Mouse (Mus musculus) ES-Bruce4 (cell line): ENCODE data around the gene Clec2g. TPM values are rescaled to one million over a fixed set of nuclear protein-coding genes. Genes with fewer than 3 reads are reported as not detected.
"Not testable (repeated sequence)": the region's sequence is repeated elsewhere in the genome, so short reads cannot be mapped to it uniquely, and the experiment has no call there.

Experiments
- H3K27ac ChIP-seq: 2 replicates; pipeline ENCODE4 v1.5.1; 2012; ENCODE audit warnings: low read length, inconsistent platforms; ENCODE audit not compliant: insufficient read depth
- H3K27me3 ChIP-seq: 2 replicates; pipeline ENCODE4 v1.6.1; 2012; ENCODE audit warnings: mild to moderate bottlenecking, low read length, inconsistent platforms; ENCODE audit not compliant: control insufficient read depth, poor library complexity, insufficient read depth, severe bottlenecking
- H3K36me3 ChIP-seq: 2 replicates; pipeline ENCODE4 v1.6.1; 2012; ENCODE audit warnings: inconsistent platforms, mild to moderate bottlenecking, low read length, moderate library complexity; ENCODE audit not compliant: control insufficient read depth, poor library complexity, insufficient read depth, severe bottlenecking
- H3K4me1 ChIP-seq: one replicate; pipeline ENCODE4 v1.8.1; 2011; ENCODE audit warnings: low read length; ENCODE audit not compliant: control insufficient read depth, insufficient read depth
- H3K4me3 ChIP-seq: 2 replicates; pipeline ENCODE4 v1.5.1; 2011; ENCODE audit warnings: low read depth, mild to moderate bottlenecking, low read length
- H3K9ac ChIP-seq: 2 replicates; pipeline ENCODE4 v1.6.1; 2012; ENCODE audit warnings: low read depth, mild to moderate bottlenecking, inconsistent platforms; ENCODE audit not compliant: poor library complexity, severe bottlenecking
- H3K9me3 ChIP-seq: replicated peaks from 2 replicates; pipeline ENCODE4 v1.6.1; 2012; ENCODE audit warnings: mild to moderate bottlenecking, low read length, inconsistent platforms; ENCODE audit not compliant: control insufficient read depth, poor library complexity, insufficient read depth, severe bottlenecking
- CTCF ChIP-seq: IDR thresholded peaks from one replicate; pipeline ENCODE4 v1.8.1; 2011; ENCODE audit warnings: low read depth, low read length
- EP300 ChIP-seq: IDR thresholded peaks from 2 replicates; pipeline ENCODE4 v1.6.1; 2011; ENCODE audit warnings: low read depth, low read length; ENCODE audit not compliant: insufficient read depth
- POLR2A ChIP-seq: IDR thresholded peaks from one replicate; pipeline ENCODE4 v1.8.1; 2011; ENCODE audit warnings: low read length; ENCODE audit not compliant: insufficient read depth
- polyA plus RNA-seq: library from polyadenylated mRNA; stranded (reverse); fragments of >200 nt; gene quantifications from 2 replicates; pipeline ENCODE4 v1.2.4, GENCODE M21; 2011; ENCODE audit warnings: low read depth; ENCODE audit not compliant: missing spikeins, insufficient read depth, insufficient read length

Gene Clec2g
- polyA plus RNA-seq, 1 experiment, result not detected

DNA sequence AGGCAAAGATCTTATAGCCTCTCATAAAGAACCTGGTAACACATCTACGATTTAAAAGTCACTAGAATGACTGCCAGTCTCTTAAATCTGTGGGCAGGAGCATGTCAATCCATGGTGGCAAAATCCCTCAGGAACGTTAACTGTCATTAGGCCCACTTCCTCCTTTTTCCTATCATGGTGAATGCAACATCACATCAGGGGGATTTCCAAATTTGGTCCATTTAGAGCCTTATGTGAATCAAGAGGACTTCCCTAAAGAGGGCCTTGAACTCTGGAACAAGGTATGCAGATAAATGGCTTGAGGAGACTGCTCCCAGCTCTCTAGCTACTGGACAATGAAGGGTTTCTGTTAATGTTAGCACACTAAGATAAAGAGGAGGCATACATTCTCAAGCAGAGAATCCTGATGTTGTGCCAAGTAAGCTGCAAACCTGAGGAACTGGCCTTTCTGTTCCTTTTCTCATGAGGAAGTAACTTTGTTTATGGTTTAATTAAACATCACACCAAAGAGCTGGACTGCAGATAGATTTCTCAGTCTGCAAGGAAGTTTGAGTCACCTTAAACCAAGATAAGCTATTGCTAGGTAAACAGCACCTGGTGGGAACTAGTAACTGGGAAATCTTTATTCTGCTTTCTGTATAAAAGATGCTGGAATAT is 20.5 kb upstream of the Clec2g start:
- Histone ChIP-seq H3K4me3 (no peak overlapping the region), H3K4me1 (no peaks in the 10 kb centered on the region), H3K27ac (no peak overlapping the region), H3K9ac (no peak overlapping the region), H3K9me3 (peaks cover 13% of the 10 kb centered on the region), H3K36me3 (no peaks in the 10 kb centered on the region), H3K27me3 (no peaks in the 10 kb centered on the region)
- TF ChIP-seq CTCF (no peak), EP300 (no peak), POLR2A (no peak)

DNA sequence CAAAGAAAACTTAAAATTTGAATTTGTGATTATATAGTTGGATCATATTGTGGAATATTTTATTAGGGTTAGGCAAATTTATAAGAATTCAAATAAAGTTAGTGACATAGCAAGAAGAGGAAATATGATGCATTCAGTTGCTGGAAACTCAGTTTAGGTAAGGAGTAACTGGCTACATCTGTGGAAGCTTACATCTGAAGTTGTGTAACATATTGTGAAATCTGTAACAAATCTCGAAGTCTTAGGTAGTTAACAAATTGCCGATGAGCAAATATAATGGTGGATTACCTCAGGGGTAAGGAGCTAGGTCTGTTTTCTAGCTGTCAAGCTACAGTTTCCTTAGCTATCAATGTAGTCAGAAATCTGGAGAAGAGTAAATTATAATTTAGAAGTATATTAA is 16.9 kb upstream of the Clec2g start:
- Histone ChIP-seq H3K4me1 (no peaks in the 10 kb centered on the region), H3K9ac (no peak overlapping the region), H3K27me3 (no peaks in the 10 kb centered on the region), H3K27ac (no peak overlapping the region), H3K4me3 (no peak overlapping the region), H3K36me3 (no peaks in the 10 kb centered on the region), H3K9me3 (peaks cover 30% of the 10 kb centered on the region)
- TF ChIP-seq POLR2A (no peak), CTCF (no peak), EP300 (no peak)

DNA sequence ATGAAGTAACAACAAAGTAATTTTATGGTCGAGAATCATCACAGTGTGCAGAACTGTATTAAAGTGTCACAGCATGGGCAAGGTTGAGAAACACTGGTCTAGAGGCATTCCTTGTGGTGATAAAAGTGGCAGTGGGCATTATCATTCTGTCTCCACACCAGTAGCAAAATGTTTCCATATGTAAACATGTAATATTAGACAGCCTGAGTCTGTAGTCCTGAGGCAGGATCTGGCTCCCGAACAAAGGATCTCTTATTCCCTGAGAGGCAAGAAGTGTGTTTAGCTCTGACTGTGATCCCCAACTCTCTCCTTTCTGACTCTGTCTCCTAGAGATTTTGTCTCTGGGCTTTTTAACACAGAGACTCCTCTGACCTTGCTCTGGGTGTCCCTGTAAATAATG is 1.1 kb upstream of the Clec2g start:
- Histone ChIP-seq H3K27ac (no peak overlapping the region), H3K9ac (no peak overlapping the region), H3K4me1 (no peaks in the 10 kb centered on the region), H3K4me3 (no peak overlapping the region), H3K9me3 (peaks cover 21% of the 10 kb centered on the region), H3K27me3 (no peaks in the 10 kb centered on the region), H3K36me3 (no peaks in the 10 kb centered on the region)
- TF ChIP-seq POLR2A (no peak), EP300 (no peak), CTCF (no peak)

DNA sequence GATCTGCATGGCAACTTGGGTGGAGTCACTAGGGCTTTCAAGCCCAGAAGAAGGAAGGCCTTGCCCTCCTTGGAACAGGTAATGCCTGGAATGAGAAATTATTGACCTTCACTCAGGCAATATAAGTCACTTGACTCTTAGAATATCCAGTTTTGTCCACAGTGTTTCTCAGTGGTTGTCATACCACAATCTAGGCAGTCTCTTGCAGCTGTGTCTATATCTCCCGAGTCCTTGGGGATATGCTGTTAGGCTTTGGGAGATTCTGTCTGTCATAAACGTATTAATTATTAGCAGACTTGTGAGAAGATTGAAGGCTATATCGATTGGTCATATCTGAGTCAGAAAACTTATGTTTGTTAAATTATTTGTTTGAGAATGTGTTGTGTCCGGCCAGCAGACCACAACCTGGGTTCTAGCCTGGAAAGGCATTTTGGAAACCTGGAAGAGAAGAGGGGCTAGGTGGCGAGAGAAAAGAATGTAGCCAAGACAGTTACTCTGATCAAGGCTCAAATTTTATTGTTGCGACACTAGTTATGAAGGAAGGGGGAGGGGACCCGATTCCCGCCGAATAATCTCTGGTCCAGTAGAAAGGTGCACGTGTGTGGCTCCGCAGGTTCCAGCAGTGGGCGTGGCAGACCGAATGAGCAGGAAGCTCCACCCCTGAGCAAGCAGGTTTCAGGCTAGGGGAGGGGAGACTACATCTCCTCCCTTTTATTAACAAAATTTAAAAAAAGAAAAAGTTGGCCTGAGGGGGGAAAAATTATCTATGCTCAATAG is 1.9 kb downstream of the Clec2g start:
- peaks cover 21% of the 10 kb centered on the region for H3K9me3 ChIP-seq
- H3K4me3 ChIP-seq, H3K36me3 ChIP-seq: not testable (repeated sequence)

DNA sequence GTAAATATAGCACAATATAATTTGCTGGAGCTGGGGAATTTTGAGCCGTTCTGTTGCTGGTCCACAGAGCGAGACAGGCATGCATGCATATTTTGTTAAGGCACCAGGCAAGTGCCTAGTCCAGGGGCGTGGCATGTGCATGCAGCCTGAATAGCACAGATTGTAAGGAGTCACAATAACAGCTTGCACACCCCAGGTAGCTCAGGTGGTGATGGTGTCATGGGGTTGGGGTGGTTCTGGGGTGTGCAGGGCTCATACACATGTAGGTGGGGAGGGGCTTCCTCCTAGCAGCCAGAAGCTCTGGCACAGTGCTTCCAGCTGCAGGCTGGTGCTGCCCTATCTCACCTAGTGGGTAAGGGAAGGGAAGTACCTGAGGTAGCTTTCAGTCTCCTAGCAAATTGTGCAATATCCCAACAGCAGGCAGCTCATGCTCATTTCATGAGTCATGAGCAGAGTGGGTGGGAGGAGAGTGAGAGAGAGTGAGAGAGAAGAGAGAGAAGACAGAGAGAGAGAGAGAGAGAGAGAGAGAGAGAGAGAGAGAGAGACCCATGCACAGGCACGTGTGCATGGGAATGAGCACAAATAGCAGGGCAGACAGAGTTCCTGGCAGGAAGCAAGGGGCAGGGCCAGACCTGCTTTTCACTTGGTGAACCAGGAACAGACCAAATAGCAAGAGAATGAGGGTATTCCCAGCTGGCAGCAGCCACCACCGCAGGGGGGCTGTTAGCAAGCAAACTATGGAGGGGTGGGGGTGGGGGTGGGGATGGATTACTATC is 7.7 kb downstream of the Clec2g start:
- Histone ChIP-seq H3K4me1 (no peaks in the 10 kb centered on the region), H3K9me3 (peaks cover 13% of the 10 kb centered on the region), H3K4me3 (no peak overlapping the region), H3K27me3 (no peaks in the 10 kb centered on the region), H3K9ac (no peak overlapping the region), H3K27ac (no peak overlapping the region), H3K36me3 (no peaks in the 10 kb centered on the region; the same call in 1 of the 2 replicates)
- TF ChIP-seq EP300 (no peak), CTCF (no peak), POLR2A (no peak)

More for the DNA sequence above, 1.9 kb downstream of the Clec2g start:
- H3K4me1 ChIP-seq, H3K27me3 ChIP-seq, H3K9ac ChIP-seq, H3K27ac ChIP-seq: not testable (repeated sequence)

DNA sequence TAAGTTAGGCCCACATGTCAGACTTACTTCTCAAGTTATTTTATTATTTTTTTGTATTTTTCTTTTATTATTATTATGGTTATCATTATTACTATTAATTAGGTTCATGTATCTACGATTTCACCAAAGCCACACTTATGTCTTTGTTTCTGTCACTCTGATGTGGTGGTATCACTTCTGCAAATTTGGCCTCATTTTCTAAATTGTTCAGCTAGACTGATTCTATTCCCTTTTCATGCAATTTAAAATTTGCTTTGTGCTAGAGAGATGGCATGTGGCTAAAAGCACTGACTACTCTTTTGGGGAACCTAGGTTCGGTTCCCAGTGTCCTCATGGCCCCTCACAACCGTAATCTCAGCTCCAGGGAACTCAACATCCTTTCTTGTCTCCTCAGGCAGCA is 11.4 kb downstream of the Clec2g start:
- no peak overlapping the region for H3K9ac ChIP-seq
- no peaks in the 10 kb centered on the region for H3K27me3 ChIP-seq
- TF ChIP-seq CTCF (no peak), EP300 (no peak), POLR2A (no peak)

More for the DNA sequence above, 11.4 kb downstream of the Clec2g start:
- Histone ChIP-seq H3K27ac (no peak overlapping the region), H3K4me3 (no peak overlapping the region), H3K4me1 (no peaks in the 10 kb centered on the region), H3K9me3 (peaks cover 13% of the 10 kb centered on the region), H3K36me3 (no peaks in the 10 kb centered on the region; the same call in 1 of the 2 replicates)
